Mouse (Mus musculus) embryonic fibroblast, embryonic 13.5 days (primary cell): ENCODE data around the gene Ttll5. TPM values are rescaled to one million over a fixed set of nuclear protein-coding genes. Genes with fewer than 3 reads are reported as not detected.

Experiments used
- H3K27ac ChIP-seq: 2 replicates; pipeline ENCODE4 v1.5.1; 2012; ENCODE audit warnings: low read length, control low read depth, inconsistent platforms; ENCODE audit not compliant: insufficient read depth
- H3K4me1 ChIP-seq: 2 replicates; pipeline ENCODE4 v1.6.1; 2011; ENCODE audit warnings: low read length; ENCODE audit not compliant: control insufficient read depth, insufficient read depth
- H3K4me3 ChIP-seq: 2 replicates; pipeline ENCODE4 v1.5.1; 2011; ENCODE audit warnings: mild to moderate bottlenecking, control low read depth, low read length; ENCODE audit not compliant: insufficient read depth
- CTCF ChIP-seq: IDR thresholded peaks from 2 replicates; pipeline ENCODE4 v1.5.1; 2011; ENCODE audit warnings: mild to moderate bottlenecking, control low read depth, low read length, moderate library complexity, borderline replicate concordance; ENCODE audit not compliant: insufficient read depth
- POLR2A ChIP-seq: IDR thresholded peaks from 2 replicates; pipeline ENCODE4 v1.6.1; 2011; ENCODE audit warnings: low read depth, mild to moderate bottlenecking, control low read depth, low read length, moderate library complexity
- polyA plus RNA-seq: library from polyadenylated mRNA; stranded (reverse); fragments of >200 nt; gene quantifications from 2 replicates; pipeline ENCODE4 v1.2.4, GENCODE M21; 2011; ENCODE audit warnings: low read depth; ENCODE audit not compliant: missing spikeins, insufficient read length

Gene Ttll5
- polyA plus RNA-seq, 1 experiment = 23.0 TPM

GRCm38 (mm10) chr12:86078176-86078552 is 253.7 kb downstream of the Ttll5 start:
- Histone ChIP-seq H3K4me1 (peaks cover 5% of the 10 kb centered on the region; the same call in 1 of the 2 replicates), H3K27ac (peak overlapping the region; percentile 81), H3K4me3 (peak overlapping the region; percentile 90)
- no peak for TF ChIP-seq POLR2A
- no peak for TF ChIP-seq CTCF

GRCm38 (mm10) chr12:86078553-86079201 is 254.2 kb downstream of the Ttll5 start, which contains the start of gene Tgfb3:
Tgfb3 (minus strand) TSS chr12:86079041.
- Histone ChIP-seq H3K27ac (peak within 1 kb of the TSS; percentile 91), H3K4me1 (peaks cover 5% of the 10 kb centered on the region; the same call in 1 of the 2 replicates), H3K4me3 (peak within 1 kb of the TSS; percentile 90)
- TF ChIP-seq POLR2A (peak; percentile 97), CTCF (no peak)

DNA sequence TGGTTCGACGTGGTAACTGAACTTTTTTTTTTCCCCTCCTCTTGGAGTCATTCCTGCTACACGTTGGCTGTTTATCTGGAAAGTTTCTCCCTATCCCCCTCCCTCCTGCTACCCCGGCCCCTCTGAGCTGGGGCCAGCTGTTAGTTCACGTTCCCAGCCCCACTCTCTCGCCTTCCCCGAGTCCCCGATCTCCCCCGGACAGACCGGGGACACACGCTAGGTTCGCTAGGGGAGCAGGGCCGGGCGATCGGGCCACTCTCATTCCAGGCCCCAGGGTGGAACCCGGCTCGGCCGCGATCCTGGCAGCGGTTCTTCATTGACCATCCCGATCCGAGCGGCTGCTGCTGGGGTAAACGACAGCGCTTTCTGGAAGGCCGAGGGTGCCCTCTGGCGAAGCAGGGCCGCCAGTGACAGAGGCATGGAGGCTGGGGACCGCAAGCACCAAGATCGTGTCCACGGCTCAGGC is 254.8 kb downstream of the Ttll5 start:
- Histone ChIP-seq H3K4me3 (peak overlapping the region; percentile 50), H3K4me1 (peaks cover 5% of the 10 kb centered on the region; the same call in 1 of the 2 replicates), H3K27ac (peak overlapping the region; percentile 91)
- peak; percentile 32; the same call in 1 of the 2 replicates for TF ChIP-seq POLR2A
- peak; percentile 89 for TF ChIP-seq CTCF

DNA sequence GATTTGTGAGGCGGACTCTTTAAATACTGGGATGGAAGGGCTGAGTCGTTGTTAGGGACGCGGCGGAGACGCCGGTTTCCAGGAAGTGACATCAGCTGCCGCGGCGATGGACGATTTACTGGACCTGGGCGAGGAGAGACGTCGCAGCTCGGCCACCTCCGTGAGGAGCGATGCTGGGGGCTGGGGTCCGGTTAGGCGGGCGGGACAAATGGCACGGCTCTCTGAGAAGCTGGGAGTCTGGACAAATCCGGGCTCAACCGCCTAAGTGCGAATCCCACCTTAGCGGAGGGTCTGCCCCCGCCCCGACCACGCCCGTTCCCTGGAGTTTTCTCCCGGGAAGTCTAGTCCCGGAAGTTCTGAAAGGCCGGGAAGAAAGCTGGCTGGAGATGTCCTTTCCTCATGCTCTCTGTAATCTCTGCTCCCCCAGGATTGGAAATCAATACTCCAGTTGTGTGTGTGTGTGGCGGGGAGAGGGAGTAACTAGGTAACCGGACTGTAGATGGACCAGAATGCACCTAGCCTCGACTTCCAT is 258.1 kb downstream of the Ttll5 start, which contains the start of gene Ift43:
TSS of gene Ift43 (plus strand) at position 61 of the 532 bp plus-strand sequence.
- TF ChIP-seq POLR2A (peak; percentile 71), CTCF (no peak)
- peaks cover 6% of the 10 kb centered on the region for H3K4me1 ChIP-seq
- H3K4me3 ChIP-seq = peak within 1 kb of the TSS; percentile 77
- peak within 1 kb of the TSS; percentile 23 for H3K27ac ChIP-seq

GRCm38 (mm10) chr12:86085873-86086272 is 261.4 kb downstream of the Ttll5 start:
- no peak overlapping the region for H3K4me3 ChIP-seq
- 0 out of 2 replicates have a peak overlapping the region, but pooled peaks have one; percentile 1 for H3K27ac ChIP-seq
- TF ChIP-seq POLR2A (no peak), CTCF (no peak)
- H3K4me1 ChIP-seq = peaks cover 6% of the 10 kb centered on the region

GRCm38 (mm10) chr12:86086550-86086949 is 262.1 kb downstream of the Ttll5 start:
- H3K4me1 ChIP-seq = peaks cover 6% of the 10 kb centered on the region
- no peak overlapping the region for H3K27ac ChIP-seq
- no peak for TF ChIP-seq POLR2A
- no peak for TF ChIP-seq CTCF
- no peak overlapping the region for H3K4me3 ChIP-seq

DNA sequence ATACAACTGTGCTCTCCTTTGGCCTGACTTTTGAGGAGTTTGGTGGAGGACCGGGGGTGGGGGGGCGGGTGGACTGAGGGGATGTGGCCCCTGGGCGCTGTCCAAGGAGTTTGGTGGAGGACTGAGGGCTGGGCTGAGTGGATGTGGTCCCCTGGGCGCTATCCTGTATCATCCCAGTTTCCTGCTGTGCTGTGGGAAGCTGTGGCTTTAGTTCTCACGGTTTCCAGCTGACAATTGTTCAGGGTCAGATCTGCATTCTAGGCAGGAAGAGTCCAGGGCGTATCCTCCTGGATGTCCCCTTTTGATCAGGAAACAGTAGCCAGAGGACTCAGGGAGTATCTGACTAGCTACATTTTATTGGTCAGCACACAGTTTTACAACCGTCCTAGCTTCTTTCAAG is 263.6 kb downstream of the Ttll5 start:
- Histone ChIP-seq H3K27ac (no peak overlapping the region), H3K4me3 (no peak overlapping the region), H3K4me1 (peaks cover 10% of the 10 kb centered on the region)
- no peak for TF ChIP-seq CTCF
- TF ChIP-seq POLR2A = no peak

GRCm38 (mm10) chr12:86090764-86091163 is 266.3 kb downstream of the Ttll5 start:
- peak overlapping the region; percentile 87 for H3K27ac ChIP-seq
- peaks cover 7% of the 10 kb centered on the region for H3K4me1 ChIP-seq
- no peak overlapping the region for H3K4me3 ChIP-seq
- TF ChIP-seq POLR2A (no peak), CTCF (no peak)

DNA sequence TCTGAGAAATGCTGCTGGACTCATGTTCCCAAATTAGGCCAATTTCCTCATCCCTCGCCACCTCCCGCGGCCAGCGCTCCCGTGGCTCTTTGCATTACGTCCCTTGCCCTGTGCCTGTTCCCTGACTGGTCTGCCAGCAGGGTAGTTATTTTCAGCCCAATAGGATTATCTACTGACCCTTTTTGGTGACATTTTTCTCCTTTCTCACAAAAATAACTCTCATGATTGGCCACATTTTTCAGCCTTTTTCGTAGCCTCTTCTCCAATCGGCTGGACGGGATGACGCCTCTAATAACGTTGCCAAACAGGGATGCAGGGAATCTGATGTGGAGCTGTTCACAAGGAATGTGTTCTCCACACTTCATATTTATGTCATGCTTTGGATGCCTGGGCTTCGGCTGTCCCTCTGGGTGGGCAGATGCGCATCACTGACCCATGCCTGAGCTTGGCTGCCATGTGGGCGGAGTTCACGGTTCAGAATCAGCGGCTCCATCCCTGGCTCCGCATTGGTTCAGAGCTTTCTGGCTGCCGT is 267.2 kb downstream of the Ttll5 start:
- TF ChIP-seq CTCF = no peak
- H3K27ac ChIP-seq = peak overlapping the region; percentile 87
- peaks cover 4% of the 10 kb centered on the region for H3K4me1 ChIP-seq
- no peak overlapping the region for H3K4me3 ChIP-seq

- H3K4me3 ChIP-seq = no peak overlapping the region
- TF ChIP-seq POLR2A = no peak
- no peak for TF ChIP-seq CTCF
- no peak overlapping the region for H3K27ac ChIP-seq
- peaks cover 4% of the 10 kb centered on the region for H3K4me1 ChIP-seq
Measured at GRCm38 (mm10) chr12:86094075-86094474, 269.6 kb downstream of the Ttll5 start.
